Mouse (Mus musculus): Measurements from ENCODE around the gene Hspa12a.
A peak's percentile ranks its signal among the peaks of the same experiment; 100 is the strongest.

Gene Hspa12a

DNA sequence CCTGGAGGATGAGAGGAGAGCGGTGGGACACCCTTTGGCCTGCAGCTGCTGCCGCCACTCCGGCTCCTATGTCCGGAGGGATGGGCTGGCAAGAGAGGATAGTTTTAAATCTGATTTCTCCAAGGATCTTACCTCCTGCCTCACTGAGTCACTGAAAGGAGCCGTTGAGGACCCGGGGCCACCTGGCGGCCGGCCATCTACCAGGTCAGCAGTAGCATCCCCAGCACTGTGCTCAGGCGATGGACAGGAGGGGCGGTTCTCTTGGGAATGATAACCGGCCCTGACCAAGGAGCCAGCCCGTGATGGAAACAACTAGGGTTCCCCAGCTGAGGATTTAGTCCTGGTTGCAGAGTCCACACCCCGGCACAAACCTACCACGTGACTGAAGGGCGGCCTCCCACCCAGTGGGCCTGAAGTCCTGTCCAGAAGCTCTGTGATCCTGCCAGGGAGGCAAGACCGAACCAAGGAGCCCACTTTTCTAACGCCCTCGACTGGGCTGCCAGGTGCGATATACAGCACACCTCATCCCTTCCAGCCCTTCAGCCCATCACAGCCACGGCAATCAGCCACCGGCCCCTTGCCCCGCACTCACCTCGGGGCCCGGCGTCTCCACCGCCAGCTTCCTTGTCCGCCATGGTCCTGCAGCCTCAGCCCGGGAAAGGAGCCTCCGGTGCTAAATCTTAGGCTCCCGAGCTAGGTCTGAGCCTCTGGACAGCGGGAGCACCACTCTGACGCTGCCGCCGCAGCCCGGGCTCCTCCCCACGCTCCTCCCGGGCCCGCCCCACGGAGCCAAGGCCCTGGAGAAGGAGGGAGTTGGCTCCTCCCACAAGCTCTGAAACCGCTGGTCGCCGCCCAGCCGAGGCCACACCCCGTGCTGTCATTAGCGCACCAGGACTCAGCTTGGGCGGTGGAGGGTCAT, 82.9 kb downstream of the Hspa12a start:
- peak; percentile 95 for DNase-seq (ENCODE audit: low read depth, low spot score)

DNA sequence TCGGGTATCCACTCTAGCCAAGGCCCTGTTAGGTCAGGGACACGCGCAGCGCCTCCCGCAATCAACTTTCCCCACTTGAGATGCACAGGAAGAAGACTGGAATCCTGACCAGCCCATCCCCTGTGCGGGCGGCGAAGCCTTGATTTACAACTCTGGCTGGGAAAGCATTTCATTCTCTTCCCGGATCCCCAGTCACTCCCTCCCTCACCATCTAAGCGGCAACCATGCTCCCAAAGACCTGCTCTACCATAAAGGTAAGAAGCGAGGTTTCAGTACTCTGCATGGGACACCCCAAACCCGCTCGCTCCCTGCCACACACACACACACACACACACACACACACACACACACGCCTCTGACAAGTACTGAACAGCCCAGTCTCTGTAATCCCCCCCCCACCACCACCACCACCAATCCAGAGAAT, 83.6 kb downstream of the Hspa12a start:
- DNase-seq (ENCODE audit: low read depth, low spot score): peak; percentile 52

DNA sequence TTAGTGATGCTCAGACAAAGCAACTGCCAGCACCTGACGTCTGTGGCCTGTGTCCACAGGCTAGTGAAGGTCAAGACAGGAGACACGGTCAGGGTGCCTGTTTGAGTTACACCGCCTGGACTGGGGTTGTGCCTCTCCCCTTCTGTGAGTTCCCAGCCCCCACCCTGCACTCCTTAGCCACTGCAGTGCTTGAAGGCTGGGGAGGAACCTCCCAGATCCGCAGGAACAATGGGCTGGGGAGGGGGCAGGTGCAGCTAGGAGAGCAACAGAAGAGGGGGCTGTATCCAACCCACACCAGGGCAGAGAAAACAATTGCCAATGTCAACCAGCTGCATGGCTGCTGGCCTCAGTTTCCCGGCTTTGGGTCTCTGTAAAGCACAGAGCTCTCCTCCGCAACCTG, 84.1 kb downstream of the Hspa12a start:
- DNase-seq (ENCODE audit: low read depth, low spot score): peak; percentile 47

DNA sequence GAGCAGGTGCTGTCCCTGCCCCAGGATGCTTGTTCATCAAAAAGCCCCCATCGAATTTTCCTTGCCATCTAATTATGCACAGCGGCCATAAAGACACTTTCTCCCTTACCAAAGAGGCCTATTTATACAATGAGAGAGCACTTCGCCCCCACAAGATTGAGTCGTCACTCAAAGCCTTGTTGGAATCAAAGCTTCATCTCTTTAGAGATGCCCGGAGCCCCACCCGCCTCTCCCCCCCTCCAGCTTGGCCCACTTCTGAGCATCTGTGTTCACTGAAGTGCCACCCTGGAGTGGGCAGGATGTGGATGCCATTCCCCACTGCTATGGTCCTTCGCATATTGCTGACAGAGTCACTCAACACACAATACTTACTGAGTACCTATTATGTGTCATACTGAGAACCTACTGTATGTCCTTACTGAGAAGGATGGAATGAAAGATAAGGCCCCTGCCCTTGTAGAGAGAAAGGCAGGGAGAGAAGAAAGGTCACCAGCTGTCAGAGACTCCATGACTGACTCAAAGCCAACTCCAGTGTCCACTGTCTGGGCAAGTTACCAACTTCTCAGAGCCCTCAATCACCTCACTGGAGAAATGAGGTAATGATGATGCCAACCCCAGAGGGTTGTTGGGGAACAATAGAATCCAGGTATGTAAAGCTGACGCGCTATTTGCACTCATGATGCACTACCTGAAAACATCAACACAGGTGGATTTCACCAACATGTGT, 87.2 kb downstream of the Hspa12a start:
- peak; percentile 71 for DNase-seq (ENCODE audit: low read depth, low spot score)

DNA sequence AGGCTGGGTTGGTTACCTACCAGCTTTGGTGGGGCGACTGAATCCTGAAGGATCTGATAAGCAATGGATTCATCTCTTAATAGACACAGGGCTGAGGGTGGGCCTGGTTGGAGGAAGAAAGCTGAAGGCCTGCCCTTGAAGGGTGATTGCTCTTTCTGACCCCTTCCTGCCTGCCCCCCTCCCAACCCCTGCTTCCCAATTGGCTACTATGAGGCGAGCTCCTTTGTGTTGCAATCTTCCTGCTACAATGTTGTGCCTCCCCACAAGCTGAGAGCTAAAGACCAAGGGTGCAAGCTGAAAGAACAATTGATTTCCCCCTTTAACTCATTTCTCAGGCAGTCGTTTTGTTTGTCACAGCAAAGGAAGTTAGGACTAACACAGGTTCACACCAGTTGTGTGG, 88.6 kb downstream of the Hspa12a start:
- no peak for DNase-seq (ENCODE audit: low read depth, low spot score)

DNA sequence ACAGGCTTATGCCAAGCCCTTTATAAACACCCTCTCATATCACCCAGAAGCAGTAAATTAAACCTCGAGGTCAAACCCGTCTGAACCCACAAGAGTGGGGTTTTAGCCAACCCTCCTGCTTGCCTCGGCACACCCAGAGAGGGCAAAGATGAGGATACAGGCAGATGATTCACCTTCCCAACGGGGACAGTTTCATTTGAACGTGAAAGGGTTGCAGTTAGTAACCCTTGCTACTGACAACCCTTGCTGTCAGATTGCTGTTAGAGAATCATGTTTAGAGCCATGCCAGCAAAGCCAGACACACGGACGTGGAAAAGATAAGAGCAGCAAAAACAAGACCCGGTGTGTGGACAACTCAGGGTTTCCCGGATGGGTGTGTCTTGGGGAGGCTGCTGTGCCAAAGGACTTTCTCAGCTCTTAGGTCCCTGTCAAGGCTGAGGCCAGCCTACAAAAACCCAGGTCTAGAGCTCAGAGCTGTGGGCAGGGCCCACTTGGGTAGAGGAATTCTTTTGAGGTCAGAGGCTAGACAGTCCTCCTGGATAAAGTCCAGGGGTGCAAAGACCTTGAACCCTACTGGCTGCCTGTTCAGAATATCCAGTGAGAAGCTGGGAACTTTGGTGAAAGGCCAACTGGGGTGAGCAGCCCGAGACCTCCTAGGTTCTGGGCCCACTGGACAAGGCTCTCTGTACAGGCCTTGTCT, 90.3 kb downstream of the Hspa12a start:
- DNase-seq (ENCODE audit: low read depth, low spot score): no peak

DNA sequence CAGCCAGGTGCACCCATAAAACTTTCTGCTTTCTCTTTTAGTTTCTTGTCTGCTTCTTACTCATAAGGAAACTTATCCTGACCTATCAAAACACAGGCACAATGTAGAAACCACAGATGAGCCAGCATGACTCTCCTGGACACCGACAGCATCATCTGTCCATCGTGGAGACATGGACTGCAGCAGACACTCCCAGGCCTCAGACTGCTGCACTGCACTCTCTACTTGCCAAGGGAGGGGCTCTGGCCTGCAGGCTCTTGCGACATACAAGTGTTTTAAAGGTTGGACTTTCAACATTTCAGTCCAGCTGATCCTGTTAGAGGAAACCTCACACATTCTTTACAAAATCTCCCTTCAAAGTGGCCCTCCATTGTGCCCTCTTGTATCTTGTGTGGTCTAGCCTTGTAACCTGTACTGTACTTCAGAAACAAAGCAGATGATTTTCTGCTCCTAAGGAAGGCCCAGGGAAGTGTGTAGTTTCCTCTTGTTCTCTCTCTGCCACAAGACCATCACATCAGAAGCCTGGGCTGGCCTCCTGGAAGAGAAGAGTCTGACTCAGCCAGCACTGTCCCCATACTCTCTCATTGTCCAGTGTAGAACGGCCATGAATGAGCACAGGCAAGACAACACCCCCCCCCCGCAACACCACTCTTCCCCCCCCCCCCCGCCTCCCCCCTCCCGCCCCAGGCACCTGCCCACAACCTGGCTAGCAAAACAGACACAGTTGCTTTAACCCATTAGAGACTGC, 92.6 kb downstream of the Hspa12a start:
- no peak for DNase-seq (ENCODE audit: low read depth, low spot score)

DNA sequence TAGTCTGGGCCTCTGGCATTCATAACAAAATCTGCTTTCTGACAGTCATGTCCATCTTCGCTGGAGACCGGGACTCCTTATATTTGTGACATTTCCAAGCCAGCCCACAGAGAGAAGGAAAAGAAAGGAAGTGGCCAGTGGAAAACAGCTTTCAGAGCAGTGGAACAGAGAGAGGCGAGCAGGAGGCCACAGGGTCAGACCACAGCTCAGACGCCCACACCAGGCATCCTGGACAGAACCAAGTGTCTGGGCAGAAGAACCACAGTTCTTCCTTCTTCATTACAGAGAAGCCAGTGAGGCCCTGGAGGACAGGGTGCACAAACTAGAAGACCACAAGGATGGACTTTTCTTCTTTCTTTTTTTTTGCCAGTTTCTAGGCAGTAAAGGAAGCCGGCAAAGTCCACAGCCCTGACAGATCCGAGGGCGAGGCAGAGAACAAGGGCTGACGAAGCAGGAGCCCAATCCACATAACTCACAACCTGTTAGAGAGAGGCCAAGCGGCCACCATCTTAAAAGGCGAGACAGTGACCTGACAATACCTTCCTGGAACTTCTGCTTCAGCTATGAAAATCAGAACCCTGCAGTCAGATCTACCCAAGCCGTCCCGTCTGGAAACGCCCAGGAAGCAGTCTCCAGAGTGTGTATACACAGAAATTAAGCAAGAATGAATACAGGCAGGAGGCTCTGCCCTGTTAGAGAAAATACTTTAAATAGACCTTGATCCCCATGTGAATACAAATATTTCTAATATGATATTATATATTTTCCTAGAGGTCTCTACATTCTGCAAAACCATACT, 93.9 kb downstream of the Hspa12a start:
- no peak for DNase-seq (ENCODE audit: low read depth, low spot score)

DNA sequence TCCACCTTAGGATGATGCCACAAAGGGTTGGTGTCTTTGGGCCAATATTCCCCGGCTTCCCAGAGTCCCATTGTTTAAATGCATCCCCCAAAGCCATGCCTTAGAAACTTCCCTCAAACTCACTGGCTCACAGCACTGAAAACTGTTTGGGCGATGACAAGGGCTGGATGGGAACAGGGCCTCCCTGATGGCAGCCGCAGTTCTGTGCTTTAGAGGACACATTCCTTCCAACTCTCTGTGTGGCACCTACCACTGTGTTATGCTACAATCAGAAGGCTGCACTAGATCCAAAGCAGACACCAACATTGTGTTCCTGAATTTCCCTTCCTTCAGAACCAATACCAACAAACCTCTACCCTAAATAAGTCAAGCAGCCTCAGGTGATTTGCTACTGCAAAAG, 99.8 kb downstream of the Hspa12a start:
- DNase-seq (ENCODE audit: low read depth, low spot score): no peak

DNA sequence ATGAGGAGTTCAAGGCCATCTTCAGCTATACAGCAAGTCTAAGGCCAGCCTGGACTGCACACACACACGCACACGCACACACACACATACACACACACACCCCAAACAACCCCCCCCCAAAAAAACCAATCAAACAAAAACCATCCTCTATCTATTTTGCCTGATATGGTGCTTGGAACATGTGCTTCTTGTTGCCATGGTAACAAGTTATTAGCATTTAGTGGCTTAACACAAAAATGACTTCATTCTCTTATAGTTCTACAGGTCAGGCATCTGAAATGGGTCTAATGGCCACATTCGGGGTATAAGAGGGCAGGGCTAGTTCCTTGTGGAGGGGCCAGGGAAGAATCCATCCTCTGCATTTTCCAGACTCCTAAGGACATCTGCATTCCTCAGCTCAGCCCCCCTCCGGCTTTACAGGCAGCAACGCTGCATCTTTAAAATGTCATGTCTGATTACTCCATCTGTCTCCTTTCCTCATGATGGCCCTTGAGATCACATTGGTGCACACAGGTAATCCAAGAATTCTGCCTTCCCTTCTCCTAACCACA, 102.7 kb downstream of the Hspa12a start:
- no peak for DNase-seq (ENCODE audit: low read depth, low spot score)

DNA sequence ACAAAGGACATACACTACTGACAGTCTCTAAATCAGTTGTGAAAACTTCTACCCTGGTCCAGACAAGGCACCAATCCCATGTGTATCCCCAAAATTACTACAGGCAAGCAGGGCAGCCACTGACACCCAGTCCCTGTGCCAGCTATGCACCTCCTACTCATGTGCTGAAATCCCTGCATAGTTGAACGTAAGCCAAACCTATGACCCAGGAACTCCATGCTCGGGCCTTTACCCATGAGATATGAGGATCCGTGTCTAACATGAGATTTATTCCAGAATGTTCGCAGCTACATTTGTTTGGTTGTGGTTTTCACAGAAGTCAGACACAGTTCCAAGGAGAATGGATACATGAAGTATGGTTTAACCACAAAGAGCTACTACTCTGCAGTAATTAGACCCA, 103.6 kb downstream of the Hspa12a start:
- no peak for DNase-seq (ENCODE audit: low read depth, low spot score)

DNA sequence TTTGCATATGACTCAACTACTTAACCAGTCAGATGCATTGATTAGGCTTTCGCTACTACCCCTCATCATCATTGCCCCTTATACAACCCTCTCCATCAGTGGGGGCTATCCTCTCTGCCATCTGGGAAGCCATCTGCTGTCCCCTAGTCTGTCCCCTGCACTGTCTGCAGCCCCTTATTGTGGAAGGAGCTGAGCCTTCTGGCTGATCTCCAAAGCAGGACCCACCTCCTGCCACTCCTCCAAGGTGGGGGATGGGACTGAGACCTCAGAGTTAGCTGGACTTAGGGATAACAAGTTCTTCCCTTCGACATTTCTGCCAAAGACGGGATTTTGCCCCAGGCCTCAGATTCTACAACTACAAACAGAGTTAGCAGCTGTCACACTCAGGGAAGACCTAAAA, 104.1 kb downstream of the Hspa12a start:
- DNase-seq (ENCODE audit: low read depth, low spot score): no peak

DNA sequence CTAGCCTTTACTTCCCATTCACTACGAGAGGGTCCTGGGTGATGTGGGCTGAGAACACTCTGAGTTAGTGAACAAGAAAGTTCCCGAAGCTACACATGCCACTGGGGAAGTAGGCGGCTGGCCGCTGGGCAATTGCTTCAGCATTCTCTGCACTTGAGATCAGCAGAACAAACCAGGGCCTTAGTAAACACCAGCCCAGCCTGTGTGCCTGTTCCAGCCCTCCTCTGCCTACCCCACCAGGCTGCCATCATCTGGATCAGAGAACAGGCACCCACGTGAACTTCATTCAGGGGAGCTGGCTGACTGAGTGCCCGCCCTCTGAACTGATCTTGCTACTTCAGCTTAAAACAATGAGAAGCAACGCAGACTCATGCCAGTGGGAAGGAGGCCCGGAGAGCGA, 104.7 kb downstream of the Hspa12a start:
- DNase-seq (ENCODE audit: low read depth, low spot score): peak; percentile 47

DNA sequence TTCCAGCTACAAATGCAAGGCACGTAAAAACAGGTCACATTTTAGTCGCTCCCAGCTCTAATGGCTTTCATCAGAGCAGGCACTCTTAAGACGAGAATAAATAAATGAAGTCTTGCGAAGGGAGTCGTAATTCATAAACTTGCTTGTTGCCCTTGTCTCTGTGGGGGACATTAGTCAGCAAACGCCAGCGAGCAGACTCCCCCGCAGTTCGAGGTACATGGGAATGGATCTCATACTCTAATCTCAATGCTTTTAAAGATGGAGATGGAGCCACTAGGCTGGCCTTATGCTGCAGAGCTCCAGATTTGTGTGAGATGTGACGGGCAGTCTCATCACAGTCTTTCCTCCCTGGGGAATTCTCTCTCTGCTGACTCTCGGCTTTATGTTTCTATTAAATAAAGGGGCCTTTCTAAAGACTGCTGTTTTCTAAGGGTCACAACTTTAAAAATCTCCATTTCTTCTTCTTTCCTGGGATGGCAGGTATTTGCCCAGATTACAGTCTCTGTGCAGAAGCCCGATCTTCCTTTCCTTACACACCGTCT, 109.7 kb downstream of the Hspa12a start:
- DNase-seq (ENCODE audit: low read depth, low spot score): no peak

DNA sequence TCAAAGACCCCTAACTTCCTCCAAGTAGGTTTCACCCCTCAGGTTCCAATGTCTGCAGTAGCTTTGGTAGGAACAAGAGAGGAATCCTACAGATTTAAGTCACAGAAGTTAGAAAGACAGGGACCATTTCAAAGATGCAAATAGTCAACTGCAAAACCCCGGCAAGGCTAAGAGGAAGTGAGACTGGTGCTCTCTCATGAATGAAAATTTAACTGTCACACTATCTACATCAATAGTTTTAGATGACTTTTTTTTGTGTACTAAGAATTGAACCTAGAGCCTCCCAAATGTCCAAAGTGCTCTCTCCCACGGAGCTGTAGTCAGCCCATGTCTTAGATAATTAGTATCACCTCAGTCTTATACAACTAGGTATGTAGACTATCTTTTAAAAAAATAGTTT, 110.5 kb downstream of the Hspa12a start:
- no peak for DNase-seq (ENCODE audit: low read depth, low spot score)

DNA sequence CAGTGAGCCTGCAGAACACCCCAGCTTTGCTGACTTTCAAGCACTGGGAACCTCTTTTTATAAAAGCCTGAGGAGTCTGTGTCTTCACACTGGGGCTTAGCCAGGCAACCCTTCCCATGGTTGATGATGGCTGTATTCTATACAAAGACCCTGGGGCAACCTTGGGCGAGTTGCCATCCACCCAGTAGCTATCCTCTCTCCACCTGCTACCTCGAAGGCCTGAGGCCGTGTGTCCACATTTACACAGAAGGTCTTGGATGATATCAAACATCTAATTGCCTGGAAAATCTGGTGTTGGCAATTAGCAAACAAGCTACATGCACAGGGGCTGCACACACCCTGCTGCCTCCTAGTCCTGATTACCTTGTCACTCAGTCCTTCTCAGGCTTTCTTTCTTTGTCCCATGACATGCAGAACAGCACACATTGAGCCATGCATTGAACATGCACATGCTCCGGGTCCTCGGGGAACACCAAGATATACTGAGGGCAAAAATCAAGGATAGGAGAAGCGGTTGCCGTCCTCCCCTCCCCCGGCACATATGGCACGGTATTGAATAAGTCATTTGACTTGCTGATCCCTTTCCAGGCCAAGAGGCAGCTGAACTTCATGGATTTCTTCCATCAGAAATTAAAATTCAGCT, 112.1 kb downstream of the Hspa12a start:
- DNase-seq (ENCODE audit: low read depth, low spot score): no peak

DNA sequence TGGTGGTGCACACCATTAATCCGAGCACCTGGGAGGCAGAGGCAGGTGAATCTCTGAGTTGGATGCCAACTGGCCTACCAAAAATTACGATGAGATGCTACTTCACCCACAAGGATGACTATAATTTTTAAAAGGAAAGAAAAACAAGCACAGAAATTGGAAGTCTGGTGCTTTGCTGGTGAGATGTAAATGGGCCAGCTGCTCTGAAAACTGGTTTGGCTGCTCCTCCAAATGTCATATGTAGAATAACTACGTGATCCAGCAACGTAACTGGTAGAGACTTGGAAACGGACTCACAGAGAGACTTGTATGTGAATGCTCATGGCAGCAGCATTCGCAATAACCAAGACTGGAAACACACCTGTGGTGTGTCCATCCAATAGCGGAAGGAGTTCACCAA, 113.3 kb downstream of the Hspa12a start:
- DNase-seq (ENCODE audit: low read depth, low spot score): peak; percentile 71

DNA sequence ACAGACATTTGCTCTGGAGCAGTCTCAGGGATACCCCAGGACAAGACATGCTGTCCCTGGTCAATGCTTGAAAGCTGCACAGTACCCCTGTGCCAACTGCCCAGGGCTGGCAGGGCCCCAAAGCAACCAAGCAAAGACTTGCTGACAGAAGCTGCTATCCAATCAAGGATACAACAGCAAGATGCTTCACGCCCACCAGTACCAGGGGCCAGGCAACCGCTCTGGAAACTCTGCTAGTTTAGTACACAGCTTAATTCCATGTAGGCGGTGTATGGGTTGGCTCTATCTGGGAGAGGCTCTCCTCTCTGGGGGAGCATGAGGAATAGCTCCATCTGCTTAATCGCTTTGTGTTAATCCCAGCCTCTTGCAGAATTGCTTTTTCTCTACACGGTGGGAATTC, 113.9 kb downstream of the Hspa12a start:
- DNase-seq (ENCODE audit: low read depth, low spot score): peak; percentile 89

DNA sequence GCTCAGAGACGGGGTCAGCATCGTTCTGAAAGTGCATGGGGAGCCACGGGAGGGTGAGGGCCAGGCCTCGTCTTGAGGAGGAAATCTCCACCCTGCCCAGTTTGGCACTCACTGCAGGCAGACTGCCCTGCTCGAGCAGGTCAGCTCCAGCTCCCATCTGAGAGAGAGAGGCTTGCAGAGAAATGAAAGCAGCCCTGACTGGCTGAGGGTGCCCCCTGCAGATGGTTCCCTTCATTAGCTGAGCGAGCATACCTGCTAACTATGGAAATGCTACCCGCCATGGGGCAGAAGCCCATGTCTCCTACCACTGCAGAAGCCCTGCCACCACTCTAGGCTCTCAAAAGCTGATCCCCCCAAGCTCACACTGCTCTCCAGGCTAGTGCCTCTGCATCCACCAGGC, 115.8 kb downstream of the Hspa12a start:
- no peak for DNase-seq (ENCODE audit: low read depth, low spot score)

DNA sequence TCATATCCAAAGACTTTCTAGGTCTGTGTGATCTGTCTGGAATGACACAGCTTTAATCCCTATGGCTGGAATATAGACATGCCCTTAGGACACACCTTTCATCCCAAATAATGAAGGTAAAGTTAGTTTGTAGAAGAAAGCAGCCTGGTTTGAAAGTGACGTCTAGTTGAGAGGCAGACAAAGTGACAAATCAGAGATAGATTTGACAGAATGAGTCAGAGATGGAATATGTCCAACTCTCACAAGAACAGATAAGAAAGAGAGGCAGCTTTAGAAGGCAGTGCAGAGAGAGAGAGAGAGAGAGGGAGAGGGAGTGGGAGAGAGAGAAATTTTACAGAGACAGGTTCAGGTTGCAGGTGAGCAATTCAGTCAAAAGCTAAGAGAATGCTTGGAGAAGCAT, 119.1 kb downstream of the Hspa12a start:
- no peak for DNase-seq (ENCODE audit: low read depth, low spot score)
